Mouse (Mus musculus) monocyte, adult 59 days (primary cell): ENCODE measurements around the gene D730048I06Rik. TPM values are rescaled to one million over a fixed set of nuclear protein-coding genes. Genes with fewer than 3 reads are reported as not detected.

ENCODE experiments used
- total RNA-seq, 2 experiments: library from RNA; stranded (reverse); gene quantifications; one replicate each; pipeline ENCODE4 v1.2.4; 2023

D730048I06Rik gene
- not detected for total RNA-seq

GRCm38 (mm10) chr9:35790001-35790400 lies at the start of gene D730048I06Rik, which contains the start of gene Gm27235:
Gene D730048I06Rik, minus strand, starts transcription at chr9:35790112.
Gene Gm27235, minus strand, starts transcription at chr9:35790101.

GRCm38 (mm10) chr9:35778009-35778408 lies 11.9 kb downstream of the D730048I06Rik start, which contains the start of gene Gm17727:
Gene Gm17727, minus strand, starts transcription at chr9:35778109.

GRCm38 (mm10) chr9:35740749-35741148 lies 49.2 kb downstream of the D730048I06Rik start, which contains the start of gene Gm17677:
Gene Gm17677, plus strand, starts transcription at chr9:35741049.

Other genes starting within 250 kb of the D730048I06Rik start
- not detected for gene Ddx25, start 231.6 kb downstream of the D730048I06Rik start, total RNA-seq
- 1 to 10 TPM; 8.0 to 9.8 TPM for gene Pus3, start 231.5 kb downstream of the D730048I06Rik start, total RNA-seq
- not detected for gene Pate2, start 219.8 kb downstream of the D730048I06Rik start, total RNA-seq
- 1 to 10 TPM; 4.4 to 5.8 TPM for gene Hyls1, start 219.7 kb downstream of the D730048I06Rik start, total RNA-seq
- gene Pate4, start 178.2 kb downstream of the D730048I06Rik start, total RNA-seq = not detected
- gene Pate3, start 141.9 kb downstream of the D730048I06Rik start, total RNA-seq = not detected
- not detected for gene Pate1, start 102.7 kb downstream of the D730048I06Rik start, total RNA-seq
- gene Gm17677, start 49.1 kb downstream of the D730048I06Rik start, total RNA-seq = not detected
- not detected for gene Gm17727, start 12.0 kb downstream of the D730048I06Rik start, total RNA-seq
- gene Gm27235, start within 50 bp of the D730048I06Rik start, total RNA-seq = not detected
- not detected for gene 9230110F15Rik, start 54.0 kb upstream of the D730048I06Rik start, total RNA-seq
- gene 9230113P08Rik, start 118.3 kb upstream of the D730048I06Rik start, total RNA-seq = not detected